Mouse (Mus musculus): ENCODE measurements around the gene Cfb. TPM values are rescaled to one million over a fixed set of nuclear protein-coding genes. Genes with fewer than 3 reads are reported as not detected.

Cfb gene
- total and polyA plus RNA-seq, 2 experiments from 2014 or later = 1.1 to 1.3 TPM

DNA sequence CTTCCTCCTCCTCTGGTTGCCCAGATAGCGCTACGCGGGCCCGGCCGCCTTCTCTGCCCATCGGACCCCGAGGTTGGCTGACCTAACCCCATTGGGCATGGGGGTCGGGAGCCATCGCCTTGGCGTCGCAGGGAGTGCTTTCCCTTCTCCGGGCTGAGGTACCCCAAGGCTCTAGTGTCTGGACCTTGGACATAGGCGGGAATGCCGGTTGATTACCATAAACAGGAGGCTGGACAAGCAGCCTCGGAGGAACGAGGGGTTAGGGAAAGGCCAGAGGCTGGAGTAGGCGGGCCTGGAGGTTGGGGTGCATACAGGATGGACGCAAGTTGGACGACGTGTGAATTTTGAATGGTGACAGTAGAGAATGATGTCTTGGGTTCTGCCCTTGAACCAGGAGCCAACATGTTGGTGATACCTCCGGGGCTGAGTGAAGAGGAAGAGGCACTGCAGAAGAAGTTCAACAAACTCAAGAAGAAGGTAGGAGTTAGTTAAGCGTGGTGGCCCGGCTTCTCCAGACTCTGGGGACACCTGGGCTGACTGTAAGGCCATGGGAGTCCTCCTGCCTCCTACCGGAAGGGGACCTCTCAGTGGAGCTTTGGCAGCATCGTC is 11.7 kb downstream of the Cfb start:
- peaks cover 13% of the 10 kb centered on the region for H3K4me1 ChIP-seq (ENCODE audit: control insufficient read depth, insufficient read depth)
- DNase-seq (ENCODE audit: low spot score) = no peak
- peak overlapping the region; percentile 75 for H3K9ac ChIP-seq (replicated peaks; ENCODE audit: low read depth, low read length)
- H3K27me3 ChIP-seq (ENCODE audit: control insufficient read depth, insufficient read depth, low read length) = no peaks in the 10 kb centered on the region
- TF ChIP-seq EP300 (IDR thresholded peaks at IDR 0.05; ENCODE audit: low read depth) (no peak), CTCF (IDR thresholded peaks at IDR 0.05; ENCODE audit: low read depth) (no peak)
- peak overlapping the region; percentile 40; the same call in 1 of the 2 replicates for H3K27ac ChIP-seq (ENCODE audit: low read depth)
- peaks cover 45% of the 10 kb centered on the region for H3K36me3 ChIP-seq (replicated peaks; ENCODE audit: control insufficient read depth, insufficient read depth, low read length)
- ATAC-seq (ENCODE audit: insufficient read depth, low read depth) = no peak; the same call in 1 of the 2 replicates
- H3K4me3 ChIP-seq (ENCODE audit: low read depth, low read length) = peak overlapping the region; percentile 84
- under 1% methylated on average over 25 of the region's 25 CpGs for WGBS
- H3K9me3 ChIP-seq (replicated peaks; ENCODE audit: control insufficient read depth, low read length) = no peaks in the 10 kb centered on the region
- H3K4me2 ChIP-seq (ENCODE audit: low read depth, low read length) = peak overlapping the region; percentile 96

DNA sequence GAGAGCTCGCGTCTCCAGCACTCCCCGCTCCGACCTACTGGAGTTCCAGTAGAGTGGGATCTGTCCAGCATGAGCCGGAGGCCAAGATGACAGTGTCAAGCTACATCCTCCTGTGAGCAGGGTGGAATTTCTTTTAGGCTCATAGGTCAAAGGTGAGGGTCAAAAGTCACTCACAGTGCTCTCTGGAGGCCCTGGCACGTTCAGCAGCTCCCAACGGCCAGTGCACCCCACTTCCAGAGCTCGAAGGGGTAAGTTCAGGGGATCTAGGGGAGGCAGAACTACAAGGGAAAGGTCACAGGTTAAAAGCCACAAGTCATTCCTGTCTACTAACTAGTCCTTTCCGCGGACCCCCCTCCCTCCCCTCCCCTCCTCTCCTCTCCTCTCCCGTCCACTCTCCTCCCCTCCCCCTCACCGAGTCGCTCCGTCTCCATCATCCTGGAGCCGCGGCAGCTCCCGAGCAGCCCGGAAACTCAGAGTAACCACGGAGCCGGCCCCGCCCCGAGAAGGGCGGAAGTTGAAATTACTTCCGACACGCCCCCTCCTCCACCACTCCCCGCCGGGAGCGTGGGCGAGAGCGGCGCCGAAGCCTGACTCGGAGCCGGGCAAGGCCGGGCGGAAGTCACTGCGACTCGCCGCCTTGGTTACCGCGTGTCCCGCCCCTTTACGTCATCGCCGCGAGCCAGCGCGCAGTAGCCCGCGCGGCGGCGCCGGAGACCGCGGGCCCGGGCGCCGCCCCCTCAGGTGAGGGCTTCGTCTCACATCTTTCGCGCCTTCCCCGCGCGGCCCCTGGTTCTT is 12.4 kb downstream of the Cfb start, which contains the start of the genes Skiv2l and Nelfe:
Skiv2l (minus strand) TSS at position 489 of the 795 bp plus-strand sequence.
Nelfe (plus strand) TSS at position 670 of the 795 bp plus-strand sequence.
- WGBS = under 1% methylated on average over 62 of the region's 65 CpGs
- peaks cover 52% of the 10 kb centered on the region for H3K36me3 ChIP-seq (replicated peaks; ENCODE audit: control insufficient read depth, insufficient read depth, low read length)
- peak within 1 kb of the TSS; percentile 40; the same call in 1 of the 2 replicates for H3K27ac ChIP-seq (ENCODE audit: low read depth)

DNA sequence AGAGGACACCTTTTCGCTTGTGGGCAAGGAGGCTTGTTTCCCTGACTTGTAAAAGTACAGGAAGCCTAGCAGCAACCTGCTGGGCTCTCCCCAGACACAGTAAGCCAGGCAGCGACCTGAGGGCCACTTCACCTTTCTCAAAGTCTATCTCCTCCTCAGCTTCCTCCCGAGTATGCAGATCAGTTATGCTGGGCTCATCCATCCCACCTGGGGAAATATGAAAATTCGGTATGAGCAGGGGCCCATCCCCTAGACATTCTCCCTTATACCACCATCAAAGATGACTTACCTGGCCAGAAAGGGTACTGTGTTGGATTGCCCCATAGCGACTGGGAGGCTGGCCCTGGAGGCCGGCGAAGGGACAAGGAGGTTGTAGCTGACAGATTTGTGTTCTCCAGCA is 14.7 kb downstream of the Cfb start:
- Histone ChIP-seq H3K9me3 (replicated peaks; ENCODE audit: control insufficient read depth, low read length) (no peaks in the 10 kb centered on the region), H3K4me1 (ENCODE audit: control insufficient read depth, insufficient read depth) (peaks cover 13% of the 10 kb centered on the region), H3K9ac (replicated peaks; ENCODE audit: low read depth, low read length) (no peak overlapping the region), H3K4me2 (ENCODE audit: low read depth, low read length) (no peak overlapping the region), H3K27ac (ENCODE audit: low read depth) (no peak overlapping the region), H3K27me3 (ENCODE audit: control insufficient read depth, insufficient read depth, low read length) (no peaks in the 10 kb centered on the region), H3K4me3 (ENCODE audit: low read depth, low read length) (no peak overlapping the region), H3K36me3 (replicated peaks; ENCODE audit: control insufficient read depth, insufficient read depth, low read length) (peaks cover 55% of the 10 kb centered on the region)
- DNase-seq (ENCODE audit: low spot score) = no peak
- WGBS = 86% methylated on average over 7 of the region's 7 CpGs
- no peak for ATAC-seq (ENCODE audit: insufficient read depth, low read depth)
- TF ChIP-seq EP300 (IDR thresholded peaks at IDR 0.05; ENCODE audit: low read depth) = no peak
- no peak for TF ChIP-seq CTCF (IDR thresholded peaks at IDR 0.05; ENCODE audit: low read depth)

More for the DNA sequence above, 12.4 kb downstream of the Cfb start, which contains the start of the genes Skiv2l and Nelfe:
- no peak for TF ChIP-seq CTCF (IDR thresholded peaks at IDR 0.05; ENCODE audit: low read depth)
- peak; percentile 19; the same call in 1 of the 2 replicates for TF ChIP-seq EP300 (IDR thresholded peaks at IDR 0.05; ENCODE audit: low read depth)
- Histone ChIP-seq H3K4me1 (ENCODE audit: control insufficient read depth, insufficient read depth) (peaks cover 13% of the 10 kb centered on the region), H3K4me2 (ENCODE audit: low read depth, low read length) (peak within 1 kb of the TSS; percentile 96), H3K9me3 (replicated peaks; ENCODE audit: control insufficient read depth, low read length) (no peaks in the 10 kb centered on the region), H3K9ac (replicated peaks; ENCODE audit: low read depth, low read length) (peak within 1 kb of the TSS; percentile 75), H3K4me3 (ENCODE audit: low read depth, low read length) (peak within 1 kb of the TSS; percentile 84), H3K27me3 (ENCODE audit: control insufficient read depth, insufficient read depth, low read length) (no peaks in the 10 kb centered on the region)
- ATAC-seq (ENCODE audit: insufficient read depth, low read depth) (peak; percentile 98), DNase-seq (ENCODE audit: low spot score) (peak; percentile 96)

DNA sequence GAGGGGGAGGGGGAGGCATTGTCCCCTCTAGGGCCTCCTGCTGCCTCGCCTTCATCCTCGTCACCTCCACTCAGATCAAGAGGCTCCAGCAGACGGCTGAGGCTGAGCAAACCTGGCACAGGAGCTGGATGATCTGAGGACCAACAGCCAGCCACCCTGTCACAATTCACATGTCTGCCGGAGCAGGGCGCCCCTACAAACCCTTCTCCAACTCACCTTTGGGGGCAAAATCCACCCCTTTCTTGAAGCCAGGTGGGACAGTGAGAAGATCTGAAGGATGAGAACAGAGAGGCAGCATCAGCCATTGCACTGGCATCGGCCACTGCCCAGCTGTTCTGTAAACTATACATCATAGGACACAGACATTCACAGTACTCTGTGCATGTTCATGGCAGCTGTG is 15.1 kb downstream of the Cfb start:
- no peak for DNase-seq (ENCODE audit: low spot score)
- no peaks in the 10 kb centered on the region for H3K9me3 ChIP-seq (replicated peaks; ENCODE audit: control insufficient read depth, low read length)
- no peak for TF ChIP-seq CTCF (IDR thresholded peaks at IDR 0.05; ENCODE audit: low read depth)
- TF ChIP-seq EP300 (IDR thresholded peaks at IDR 0.05; ENCODE audit: low read depth) = no peak
- H3K4me2 ChIP-seq (ENCODE audit: low read depth, low read length) = no peak overlapping the region
- H3K27ac ChIP-seq (ENCODE audit: low read depth) = no peak overlapping the region
- no peak for ATAC-seq (ENCODE audit: insufficient read depth, low read depth)
- no peak overlapping the region for H3K4me3 ChIP-seq (ENCODE audit: low read depth, low read length)
- 80% methylated on average over 6 of the region's 6 CpGs for WGBS
- H3K36me3 ChIP-seq (replicated peaks; ENCODE audit: control insufficient read depth, insufficient read depth, low read length) = peaks cover 55% of the 10 kb centered on the region
- H3K4me1 ChIP-seq (ENCODE audit: control insufficient read depth, insufficient read depth) = peaks cover 13% of the 10 kb centered on the region
- H3K9ac ChIP-seq (replicated peaks; ENCODE audit: low read depth, low read length) = no peak overlapping the region
- no peaks in the 10 kb centered on the region for H3K27me3 ChIP-seq (ENCODE audit: control insufficient read depth, insufficient read depth, low read length)

DNA sequence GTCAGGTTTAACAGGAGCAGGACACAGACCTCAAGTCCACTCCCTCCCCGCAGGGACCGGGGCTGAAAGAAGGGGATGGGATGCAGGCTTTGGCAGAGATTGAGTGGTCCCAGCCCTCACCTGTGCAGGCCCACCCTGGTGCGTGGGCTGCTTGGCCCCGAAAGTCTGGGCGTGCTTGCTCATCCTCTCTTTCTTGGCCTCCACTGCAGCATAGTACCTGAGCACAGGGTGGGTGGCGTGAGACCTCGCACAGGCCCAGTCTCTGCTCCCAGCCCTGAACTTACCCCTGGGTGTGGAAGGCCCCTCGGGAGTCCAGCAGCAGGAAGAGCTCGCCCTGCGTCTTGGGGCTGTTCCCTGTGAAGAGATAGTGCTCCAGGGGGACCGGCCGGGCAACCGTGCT is 17.4 kb downstream of the Cfb start:
- H3K36me3 ChIP-seq (replicated peaks; ENCODE audit: control insufficient read depth, insufficient read depth, low read length) = peaks cover 75% of the 10 kb centered on the region
- ATAC-seq (ENCODE audit: insufficient read depth, low read depth) (no peak), DNase-seq (ENCODE audit: low spot score) (no peak)
- H3K27me3 ChIP-seq (ENCODE audit: control insufficient read depth, insufficient read depth, low read length) = no peaks in the 10 kb centered on the region
- WGBS = 86% methylated on average over 13 of the region's 13 CpGs
- no peak overlapping the region for H3K9ac ChIP-seq (replicated peaks; ENCODE audit: low read depth, low read length)
- peaks cover 5% of the 10 kb centered on the region for H3K4me1 ChIP-seq (ENCODE audit: control insufficient read depth, insufficient read depth)
- no peak for TF ChIP-seq CTCF (IDR thresholded peaks at IDR 0.05; ENCODE audit: low read depth)
- no peak for TF ChIP-seq EP300 (IDR thresholded peaks at IDR 0.05; ENCODE audit: low read depth)
- no peak overlapping the region for H3K4me3 ChIP-seq (ENCODE audit: low read depth, low read length)
- H3K9me3 ChIP-seq (replicated peaks; ENCODE audit: control insufficient read depth, low read length) = no peaks in the 10 kb centered on the region
- H3K4me2 ChIP-seq (ENCODE audit: low read depth, low read length) = no peak overlapping the region
- no peak overlapping the region for H3K27ac ChIP-seq (ENCODE audit: low read depth)

Measured in heart, postnatal 0 days (tissue).